Comparison of ENCODE assay signal across 26 mouse cellular contexts in genomic region chr12:53191435-53191834, GRCm38 (mm10). TPM values are rescaled to one million over a fixed set of nuclear protein-coding genes. Genes with fewer than 3 reads are reported as not detected.
"Had no signal": no experiment of that assay in that cellular context is flagged by ENCODE, and none has a peak within 500 bp of the region (broad histone marks: within the 10 kb centered on the region; RNA-seq: fewer than 3 reads in every experiment).

No protein-coding gene starts in this region.

- H3K27ac ChIP-seq: embryonic facial prominence, embryonic 10.5 days; embryonic facial prominence, embryonic 12.5 days; embryonic facial prominence, embryonic 13.5 days; embryonic facial prominence, embryonic 15.5 days; forebrain, embryonic 10.5 days; forebrain, embryonic 12.5 days; forebrain, embryonic 13.5 days; forebrain, embryonic 15.5 days; gastrocnemius, adult 2 months; heart, adult 2 months; heart, embryonic 10.5 days had no signal

- DNase-seq: cerebellum, adult 9-10 months; cerebellum, adult 9-11 months; cerebellum, postnatal 10 days; cerebellum, postnatal 14 days; cerebellum, postnatal 25 days; cerebellum, postnatal 36 days; forebrain, postnatal 0 days; gastrocnemius, adult 2 months; gastrocnemius, postnatal 10 days; gastrocnemius, postnatal 14 days; gastrocnemius, postnatal 25 days; gastrocnemius, postnatal 36 days; heart, adult 11 months; heart, adult 18-20 months; heart, adult 2 months had no signal

- H3K4me1 ChIP-seq: embryonic facial prominence, embryonic 10.5 days; embryonic facial prominence, embryonic 12.5 days; embryonic facial prominence, embryonic 13.5 days; embryonic facial prominence, embryonic 15.5 days; forebrain, embryonic 10.5 days; forebrain, embryonic 12.5 days; forebrain, embryonic 13.5 days; forebrain, embryonic 15.5 days; heart, embryonic 10.5 days had no signal

- H3K9ac ChIP-seq: embryonic facial prominence, embryonic 12.5 days; embryonic facial prominence, embryonic 13.5 days; embryonic facial prominence, embryonic 15.5 days; forebrain, embryonic 12.5 days; forebrain, embryonic 13.5 days; forebrain, embryonic 15.5 days; forebrain, postnatal 0 days had no signal

- H3K36me3 ChIP-seq: embryonic facial prominence, embryonic 10.5 days; embryonic facial prominence, embryonic 12.5 days; embryonic facial prominence, embryonic 13.5 days; embryonic facial prominence, embryonic 15.5 days; forebrain, embryonic 10.5 days; forebrain, embryonic 12.5 days; forebrain, embryonic 15.5 days; heart, embryonic 10.5 days had no signal

- H3K4me2 ChIP-seq: embryonic facial prominence, embryonic 12.5 days; embryonic facial prominence, embryonic 13.5 days; embryonic facial prominence, embryonic 15.5 days; forebrain, embryonic 12.5 days; forebrain, embryonic 13.5 days; forebrain, embryonic 15.5 days had no signal

- H3K27me3 ChIP-seq: embryonic facial prominence, embryonic 12.5 days; embryonic facial prominence, embryonic 13.5 days; embryonic facial prominence, embryonic 15.5 days; forebrain, embryonic 12.5 days; forebrain, embryonic 13.5 days; forebrain, embryonic 15.5 days had no signal

- H3K4me3 ChIP-seq: embryonic facial prominence, embryonic 10.5 days; embryonic facial prominence, embryonic 12.5 days; embryonic facial prominence, embryonic 13.5 days; embryonic facial prominence, embryonic 15.5 days; erythroblast, embryonic 14.5 days; forebrain, embryonic 10.5 days; forebrain, embryonic 12.5 days; forebrain, embryonic 13.5 days; forebrain, embryonic 15.5 days; gastrocnemius, adult 2 months; heart, adult 2 months; heart, embryonic 10.5 days had no signal

- H3K9me3 ChIP-seq: embryonic facial prominence, embryonic 10.5 days; embryonic facial prominence, embryonic 12.5 days; embryonic facial prominence, embryonic 13.5 days; embryonic facial prominence, embryonic 15.5 days; forebrain, embryonic 10.5 days; forebrain, embryonic 12.5 days; forebrain, embryonic 13.5 days; forebrain, embryonic 15.5 days; heart, embryonic 10.5 days had no signal

RNA-seq across cellular contexts. Expression of gene Npas3, which starts 57.0 kb away (rescaled TPM):
- total RNA-seq: common myeloid progenitor, adult 5-6 weeks had no signal
- polyA plus RNA-seq: erythroblast, embryonic 14.5 days had no signal
